Mouse (Mus musculus): ENCODE measurements at regions not wholly inside any gene's neighbourhood (a gene's known extent, or its start where the extent isn't known, plus 50 kb on each side); places are given as distances from the start of the nearest gene placed in this dataset.

DNA sequence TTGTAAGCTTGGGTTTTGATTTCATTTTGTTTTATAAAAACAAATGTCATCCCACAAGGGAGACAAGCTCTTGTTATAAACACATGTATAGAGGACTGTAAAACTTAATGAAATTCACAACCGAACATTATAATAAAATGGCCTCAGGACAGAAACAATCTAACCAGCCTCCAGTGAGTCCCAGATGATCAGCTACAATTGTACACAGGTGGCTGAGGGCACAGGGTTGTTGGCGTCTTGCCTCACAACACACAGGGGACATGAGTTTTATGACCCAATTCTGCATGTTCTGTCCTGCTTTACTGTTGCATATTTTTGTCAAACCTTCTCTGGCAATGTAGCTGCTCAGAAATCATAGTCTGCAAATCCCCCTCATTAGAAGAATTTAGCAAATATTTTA, 136.0 kb upstream of the Pdzrn3 start:
- H3K4me3 ChIP-seq = no peak overlapping the region
- no peak overlapping the region for H3K4me2 ChIP-seq (replicated peaks)
- H3K9me3 ChIP-seq = no peaks in the 10 kb centered on the region
- no peaks in the 10 kb centered on the region for H3K4me1 ChIP-seq
- no peak overlapping the region for H3K9ac ChIP-seq
- H3K36me3 ChIP-seq = no peaks in the 10 kb centered on the region
- 53% methylated on average over 2 of the region's 2 CpGs for WGBS
- H3K27ac ChIP-seq = no peak overlapping the region
- H3K27me3 ChIP-seq (replicated peaks) = no peaks in the 10 kb centered on the region
- ATAC-seq (ENCODE audit: low FRiP score, low read depth) = no peak

DNA sequence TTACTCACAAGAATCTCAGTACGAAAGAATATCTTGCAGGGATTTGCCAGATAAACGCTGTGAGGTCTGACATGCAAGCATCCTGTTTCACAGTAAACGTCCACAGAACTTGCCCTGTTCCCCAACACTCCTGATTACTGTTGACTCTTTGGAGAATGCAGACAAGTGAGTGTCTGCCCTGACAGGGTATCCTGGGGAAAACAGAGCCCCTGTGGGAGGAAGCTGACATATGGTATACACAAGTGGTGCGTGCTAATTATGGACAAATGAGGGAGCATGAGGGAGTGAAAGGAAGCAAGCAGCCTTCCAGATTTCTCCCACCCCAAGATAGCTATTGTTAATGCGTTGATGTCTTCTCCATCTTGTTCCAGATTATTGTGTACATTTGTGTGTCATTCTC, 124.5 kb upstream of the Pdzrn3 start:
- no peaks in the 10 kb centered on the region for H3K36me3 ChIP-seq
- 0 out of 2 replicates have a peak, but pooled peaks cover 2% of the 10 kb centered on the region for H3K4me1 ChIP-seq
- 57% methylated on average over 5 of the region's 5 CpGs for WGBS
- no peak overlapping the region for H3K4me2 ChIP-seq (replicated peaks)
- ATAC-seq (ENCODE audit: low FRiP score, low read depth) = no peak
- no peaks in the 10 kb centered on the region for H3K27me3 ChIP-seq (replicated peaks)
- H3K9me3 ChIP-seq = no peaks in the 10 kb centered on the region
- H3K4me3 ChIP-seq = no peak overlapping the region
- no peak overlapping the region for H3K27ac ChIP-seq
- H3K9ac ChIP-seq = no peak overlapping the region

DNA sequence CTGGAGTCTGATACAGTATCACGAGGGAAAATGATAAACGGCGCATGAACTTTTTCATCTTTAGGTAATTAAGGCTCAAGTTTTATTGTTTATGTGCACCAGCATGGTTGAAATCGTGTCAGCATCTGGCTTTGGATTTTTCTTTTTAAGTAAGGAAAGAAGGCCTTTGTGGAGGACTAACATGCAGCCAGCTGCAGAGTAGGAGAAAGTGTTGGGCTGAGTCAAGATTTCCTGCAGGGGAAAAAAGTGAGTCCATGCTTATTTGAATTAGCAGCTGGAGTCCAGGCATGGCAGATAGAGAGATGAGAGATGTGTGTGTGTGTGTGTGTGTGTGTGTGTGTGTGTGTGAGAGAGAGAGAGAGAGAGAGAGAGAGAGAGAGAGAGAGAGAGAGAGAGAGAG, 124.0 kb upstream of the Pdzrn3 start:
- no peaks in the 10 kb centered on the region for H3K27me3 ChIP-seq (replicated peaks)
- no peak overlapping the region for H3K4me3 ChIP-seq
- ATAC-seq (ENCODE audit: low FRiP score, low read depth) = no peak
- no peak overlapping the region for H3K9ac ChIP-seq
- H3K36me3 ChIP-seq = no peaks in the 10 kb centered on the region
- 0 out of 2 replicates have a peak, but pooled peaks cover 2% of the 10 kb centered on the region for H3K4me1 ChIP-seq
- no peaks in the 10 kb centered on the region for H3K9me3 ChIP-seq
- no peak overlapping the region for H3K27ac ChIP-seq
- H3K4me2 ChIP-seq (replicated peaks) = no peak overlapping the region
- 78% methylated on average over 4 of the region's 4 CpGs for WGBS

DNA sequence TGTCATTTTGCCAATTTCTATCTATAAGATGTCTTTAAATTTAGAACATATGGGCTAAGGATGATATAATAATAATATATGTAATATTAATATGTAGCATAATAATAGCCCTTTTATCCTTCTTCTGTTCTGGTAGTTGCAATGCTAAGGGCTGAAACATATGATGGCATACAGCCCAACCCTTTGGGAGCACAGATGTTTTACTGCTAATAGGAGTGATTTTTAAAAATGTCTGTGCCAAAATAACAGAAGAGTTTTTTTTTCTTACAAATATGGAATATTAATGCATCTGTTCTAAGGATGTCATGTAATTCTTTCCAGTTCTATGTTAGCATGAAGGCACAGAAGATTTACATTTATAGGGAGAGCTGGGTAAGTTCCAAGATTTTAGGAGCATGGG, 122.5 kb upstream of the Pdzrn3 start:
- no peak for ATAC-seq (ENCODE audit: low FRiP score, low read depth)
- Histone ChIP-seq H3K4me1 (0 out of 2 replicates have a peak, but pooled peaks cover 2% of the 10 kb centered on the region), H3K9ac (no peak overlapping the region), H3K9me3 (no peaks in the 10 kb centered on the region), H3K27ac (no peak overlapping the region), H3K27me3 (replicated peaks) (no peaks in the 10 kb centered on the region), H3K4me3 (no peak overlapping the region), H3K4me2 (replicated peaks) (no peak overlapping the region), H3K36me3 (no peaks in the 10 kb centered on the region)

DNA sequence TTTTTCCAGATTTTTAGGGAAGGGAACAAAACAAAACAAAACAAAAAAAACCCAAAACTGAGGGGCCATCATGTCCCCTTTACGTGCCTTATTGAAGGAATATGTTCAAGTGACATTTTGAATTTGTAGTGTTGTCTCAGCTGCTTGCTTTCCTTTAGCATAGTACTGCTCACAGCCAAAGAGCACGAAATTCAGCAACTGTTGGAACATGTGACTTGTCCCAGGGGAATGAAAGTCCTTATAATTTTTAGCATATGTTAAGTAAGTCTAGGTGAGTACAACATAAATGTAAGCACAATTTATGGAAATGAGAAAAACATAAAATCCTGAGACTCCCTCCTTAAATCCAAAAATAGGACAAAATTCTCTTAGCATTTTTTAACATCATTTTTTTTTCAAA, 110.8 kb upstream of the Pdzrn3 start:
- Histone ChIP-seq H3K36me3 (no peaks in the 10 kb centered on the region), H3K4me3 (no peak overlapping the region), H3K9ac (no peak overlapping the region), H3K4me1 (no peaks in the 10 kb centered on the region; the same call in 1 of the 2 replicates), H3K27me3 (replicated peaks) (no peaks in the 10 kb centered on the region), H3K4me2 (replicated peaks) (no peak overlapping the region), H3K9me3 (no peaks in the 10 kb centered on the region), H3K27ac (no peak overlapping the region)
- WGBS = 54% methylated on average over 2 of the region's 2 CpGs
- ATAC-seq (ENCODE audit: low FRiP score, low read depth) = no peak

DNA sequence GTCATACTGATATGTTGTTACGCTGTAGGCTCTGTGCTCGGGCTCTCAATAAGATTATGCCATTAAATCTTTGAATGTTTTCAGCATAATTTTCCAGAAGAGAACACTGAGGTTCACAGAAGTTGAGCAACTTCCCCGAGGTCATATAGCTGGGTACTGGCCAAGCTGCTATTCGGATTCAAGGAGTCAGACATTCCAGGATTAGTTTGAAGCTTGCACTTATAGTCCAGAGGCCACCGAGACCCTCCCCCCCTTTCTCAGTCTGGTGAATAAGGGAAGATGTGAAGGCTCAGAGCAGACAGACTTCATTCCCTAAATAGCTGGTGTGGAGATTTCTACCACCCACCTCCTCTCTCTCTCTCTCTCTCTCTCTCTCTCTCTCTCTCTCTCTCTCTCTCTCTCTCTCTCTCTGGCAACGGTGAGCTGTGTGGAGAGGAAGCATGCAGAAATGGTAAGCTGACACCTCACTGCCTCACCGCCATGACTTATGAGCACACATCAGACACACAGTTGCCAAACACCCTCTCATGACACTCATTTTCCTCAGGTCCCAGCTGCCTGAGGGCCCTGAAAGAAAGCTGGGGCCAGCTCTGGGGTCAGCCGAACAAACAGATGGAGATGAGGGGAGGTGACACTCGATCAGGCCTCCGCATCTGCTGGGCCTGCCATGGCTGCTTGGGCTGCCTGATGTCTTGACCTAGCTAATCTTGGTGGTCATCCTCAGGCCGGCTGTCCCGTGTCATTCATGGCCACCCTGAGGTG, 107.0 kb upstream of the Pdzrn3 start:
- no peak for ATAC-seq (ENCODE audit: low FRiP score, low read depth)
- no peaks in the 10 kb centered on the region for H3K36me3 ChIP-seq
- H3K9ac ChIP-seq = no peak overlapping the region
- H3K4me3 ChIP-seq = no peak overlapping the region
- H3K27me3 ChIP-seq (replicated peaks) = no peaks in the 10 kb centered on the region
- H3K4me2 ChIP-seq (replicated peaks) = no peak overlapping the region
- H3K27ac ChIP-seq = no peak overlapping the region
- 63% methylated on average over 12 of the region's 12 CpGs for WGBS
- H3K9me3 ChIP-seq = no peaks in the 10 kb centered on the region
- no peaks in the 10 kb centered on the region; the same call in 1 of the 2 replicates for H3K4me1 ChIP-seq

DNA sequence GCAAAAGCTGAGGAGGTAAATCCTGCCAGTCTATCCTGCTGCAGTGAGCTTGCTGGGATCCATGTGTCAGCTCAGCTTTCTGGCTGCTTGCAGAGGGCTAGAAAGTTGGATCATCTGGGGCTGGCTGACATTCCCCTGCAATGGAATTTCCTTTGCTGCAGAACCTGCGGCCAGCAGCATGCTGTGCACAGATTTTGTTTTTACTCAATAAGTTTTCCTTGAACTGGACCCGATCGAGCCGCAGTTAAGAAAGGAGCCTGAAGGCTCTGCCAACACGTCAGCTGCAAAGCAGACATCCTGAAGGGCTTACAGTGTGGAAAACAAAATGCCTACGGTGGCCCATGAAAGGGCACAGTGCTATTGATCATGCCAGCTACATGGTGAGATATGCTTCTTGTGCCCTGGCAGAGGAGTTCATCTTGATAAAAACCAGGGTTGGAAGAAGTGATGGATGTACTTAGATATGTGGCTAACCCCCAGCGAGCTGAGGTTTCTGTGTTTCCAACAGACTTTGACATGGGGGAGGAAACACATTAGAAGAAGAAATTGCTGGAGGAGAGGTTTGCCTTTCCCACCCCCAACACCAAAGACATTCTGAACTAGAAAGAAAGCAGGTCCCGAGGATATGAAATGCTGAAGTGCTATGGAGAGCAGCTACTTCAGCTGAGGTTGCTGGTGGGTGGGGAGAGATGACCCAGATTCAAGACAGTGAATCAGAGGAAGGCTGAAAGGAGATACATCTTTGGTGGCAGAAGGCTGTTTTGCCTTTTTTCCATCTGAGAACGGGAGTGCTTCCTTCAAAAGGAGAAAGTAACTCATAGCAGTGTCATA, 105.2 kb upstream of the Pdzrn3 start:
- H3K27ac ChIP-seq = no peak overlapping the region
- H3K4me3 ChIP-seq = no peak overlapping the region
- H3K4me1 ChIP-seq = no peaks in the 10 kb centered on the region; the same call in 1 of the 2 replicates
- WGBS = 71% methylated on average over 9 of the region's 9 CpGs
- H3K4me2 ChIP-seq (replicated peaks) = no peak overlapping the region
- H3K27me3 ChIP-seq (replicated peaks) = no peaks in the 10 kb centered on the region
- H3K9ac ChIP-seq = no peak overlapping the region
- ATAC-seq (ENCODE audit: low FRiP score, low read depth) = no peak
- H3K36me3 ChIP-seq = no peaks in the 10 kb centered on the region
- H3K9me3 ChIP-seq = no peaks in the 10 kb centered on the region

DNA sequence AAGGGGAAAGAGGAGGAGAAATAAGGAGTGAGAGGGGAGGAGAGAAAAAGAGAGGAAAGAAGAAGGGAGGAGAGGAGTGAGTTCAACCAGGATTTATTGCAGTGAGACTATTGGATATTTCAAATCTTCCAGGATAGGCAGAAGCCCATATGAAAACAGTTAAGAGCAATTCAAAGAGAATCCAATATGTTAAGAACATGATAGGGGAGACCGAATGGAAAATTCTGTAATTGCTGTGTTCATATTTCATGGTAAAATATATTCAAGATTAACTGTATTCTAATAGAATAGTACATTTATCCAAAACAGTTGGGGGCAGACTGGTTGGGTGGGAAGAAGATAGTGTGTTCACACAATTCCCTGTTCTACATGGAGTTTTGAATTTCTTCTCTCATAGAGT, 96.3 kb upstream of the Pdzrn3 start:
- no peak overlapping the region for H3K4me2 ChIP-seq (replicated peaks)
- ATAC-seq (ENCODE audit: low FRiP score, low read depth) = no peak
- no peak overlapping the region for H3K27ac ChIP-seq
- H3K27me3 ChIP-seq (replicated peaks) = no peaks in the 10 kb centered on the region
- H3K4me1 ChIP-seq = no peaks in the 10 kb centered on the region
- no peaks in the 10 kb centered on the region for H3K9me3 ChIP-seq
- no peak overlapping the region for H3K9ac ChIP-seq
- no peak overlapping the region for H3K4me3 ChIP-seq
- 85% methylated on average over 1 of the region's 1 CpGs for WGBS
- no peaks in the 10 kb centered on the region for H3K36me3 ChIP-seq

DNA sequence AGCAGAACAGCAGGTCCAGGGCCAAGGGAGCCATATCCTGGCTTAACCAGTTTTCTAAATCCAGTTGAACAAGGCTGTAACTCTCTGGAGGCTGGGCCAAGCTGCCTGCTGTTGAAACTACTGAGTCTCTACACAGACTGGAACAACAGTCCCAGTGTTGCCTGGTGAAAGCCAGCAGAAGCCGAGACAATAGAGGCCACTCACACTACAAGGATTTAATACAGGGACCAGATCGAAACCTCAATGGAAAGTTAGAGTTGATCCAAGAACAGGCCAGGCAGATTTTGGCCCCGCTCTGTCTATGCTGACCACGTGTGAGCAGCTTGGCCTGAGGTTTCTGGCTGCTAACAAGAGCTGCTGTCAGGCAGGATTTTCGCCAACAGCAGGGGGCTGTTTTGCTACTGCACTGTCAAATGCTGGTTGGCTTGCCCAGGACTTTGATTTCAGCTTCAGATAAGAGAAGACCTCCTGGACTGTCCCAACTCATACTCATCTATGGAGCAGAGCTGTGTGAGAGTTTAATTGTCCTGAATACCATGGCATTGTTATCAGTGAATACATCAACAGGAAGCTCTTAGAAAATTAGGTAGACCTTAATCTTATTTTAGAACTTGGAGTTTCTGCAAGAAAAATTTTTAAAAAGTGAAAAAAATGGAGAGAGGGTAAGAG, 95.7 kb upstream of the Pdzrn3 start:
- no peak overlapping the region for H3K4me2 ChIP-seq (replicated peaks)
- ATAC-seq (ENCODE audit: low FRiP score, low read depth) = no peak
- no peaks in the 10 kb centered on the region for H3K9me3 ChIP-seq
- no peak overlapping the region for H3K9ac ChIP-seq
- 39% methylated on average over 5 of the region's 5 CpGs for WGBS
- no peaks in the 10 kb centered on the region for H3K36me3 ChIP-seq
- no peaks in the 10 kb centered on the region for H3K27me3 ChIP-seq (replicated peaks)
- H3K27ac ChIP-seq = no peak overlapping the region
- H3K4me1 ChIP-seq = no peaks in the 10 kb centered on the region
- H3K4me3 ChIP-seq = no peak overlapping the region

DNA sequence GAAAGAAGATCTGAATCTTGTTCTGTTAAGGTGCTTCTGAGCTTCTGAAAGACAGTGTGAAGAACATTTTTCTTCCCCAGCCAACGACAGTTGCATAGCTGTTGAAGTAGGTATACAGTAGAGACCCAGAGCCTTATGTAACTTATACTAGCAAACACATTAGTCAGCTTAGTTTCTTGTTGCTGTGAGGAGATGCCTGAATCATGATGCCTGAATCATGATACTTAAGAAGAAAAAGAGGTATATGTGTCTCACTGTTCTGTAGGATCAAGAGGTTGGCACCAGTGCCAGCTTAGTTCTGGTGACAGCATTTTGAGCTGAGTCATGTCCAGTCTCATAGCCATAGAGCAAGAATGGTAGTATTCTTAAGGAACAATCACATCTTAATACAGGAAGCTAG, 87.2 kb upstream of the Pdzrn3 start:
- Histone ChIP-seq H3K36me3 (no peaks in the 10 kb centered on the region), H3K9me3 (no peaks in the 10 kb centered on the region), H3K4me1 (no peaks in the 10 kb centered on the region), H3K9ac (no peak overlapping the region), H3K27ac (no peak overlapping the region), H3K4me2 (replicated peaks) (no peak overlapping the region), H3K4me3 (no peak overlapping the region), H3K27me3 (replicated peaks) (no peaks in the 10 kb centered on the region)
- ATAC-seq (ENCODE audit: low FRiP score, low read depth) = no peak
- 75% methylated on average over 1 of the region's 1 CpGs for WGBS

DNA sequence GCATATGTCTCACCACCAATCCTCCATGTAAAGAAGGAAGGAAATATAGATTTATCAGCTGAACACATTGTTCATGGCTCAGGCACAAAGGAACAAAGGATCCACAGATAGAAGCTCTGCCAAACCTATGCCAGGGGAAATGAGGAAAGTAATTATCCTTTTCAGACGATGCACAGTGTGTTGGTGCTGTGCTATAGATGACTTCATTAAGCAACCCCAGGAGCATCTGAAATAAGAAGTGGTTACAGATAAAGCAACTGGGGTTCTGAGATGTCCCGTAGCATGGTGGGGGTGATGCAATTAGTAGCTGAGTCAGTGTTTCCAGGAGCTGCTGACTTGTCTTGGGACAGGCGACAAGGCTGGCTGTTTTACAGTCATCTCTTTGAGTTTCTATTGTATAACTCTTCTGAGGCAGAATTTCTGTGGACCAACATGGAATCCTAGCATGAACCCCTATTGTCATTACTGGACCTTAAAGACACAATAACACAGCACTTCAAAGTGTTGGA, 86.2 kb upstream of the Pdzrn3 start:
- ATAC-seq (ENCODE audit: low FRiP score, low read depth) = no peak
- no peak overlapping the region for H3K4me3 ChIP-seq
- no peaks in the 10 kb centered on the region for H3K4me1 ChIP-seq
- H3K36me3 ChIP-seq = no peaks in the 10 kb centered on the region
- no peak overlapping the region for H3K9ac ChIP-seq
- H3K27me3 ChIP-seq (replicated peaks) = no peaks in the 10 kb centered on the region
- H3K27ac ChIP-seq = no peak overlapping the region
- WGBS = 75% methylated on average over 3 of the region's 3 CpGs
- no peak overlapping the region for H3K4me2 ChIP-seq (replicated peaks)
- no peaks in the 10 kb centered on the region for H3K9me3 ChIP-seq

DNA sequence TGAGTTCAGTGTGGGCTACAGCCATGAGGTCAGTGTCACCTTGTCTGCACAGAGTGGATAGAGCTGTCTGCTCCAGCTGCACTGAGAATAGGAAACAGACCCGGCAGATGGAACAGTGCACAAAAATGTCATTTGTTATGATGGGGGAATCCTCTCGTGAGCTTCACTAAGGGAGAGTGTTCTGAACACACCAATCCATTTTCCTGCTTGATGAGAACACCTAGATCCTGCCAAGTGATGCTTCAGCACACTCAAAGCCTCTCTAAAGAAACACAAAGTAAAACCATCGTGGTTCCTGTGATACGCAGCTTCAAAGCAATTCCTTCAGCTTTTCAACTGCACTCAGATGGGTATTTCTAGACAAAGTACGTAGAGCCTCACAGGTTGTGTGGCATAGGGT, 69.0 kb upstream of the Pdzrn3 start:
- Histone ChIP-seq H3K4me3 (no peak overlapping the region), H3K4me2 (replicated peaks) (no peak overlapping the region), H3K27me3 (replicated peaks) (no peaks in the 10 kb centered on the region), H3K27ac (no peak overlapping the region), H3K36me3 (no peaks in the 10 kb centered on the region), H3K9ac (no peak overlapping the region), H3K4me1 (no peaks in the 10 kb centered on the region), H3K9me3 (no peaks in the 10 kb centered on the region)
- ATAC-seq (ENCODE audit: low FRiP score, low read depth) = no peak
- WGBS = 87% methylated on average over 5 of the region's 5 CpGs
